Mouse (Mus musculus) thymus, postnatal 10 days (tissue): ENCODE results near the gene Lime1.
A peak's percentile ranks its signal among the peaks of the same experiment; 100 is the strongest.

Experiments
- DNase-seq, 2 experiments: peaks; one replicate each; pipeline ENCODE4 v3.0.0; 2021; ENCODE audit warnings: low spot score in 2 of 2

The Lime1 gene

GRCm38 (mm10) chr2:181391022-181391421 lies 11.1 kb downstream of the Lime1 start:
- no peak for DNase-seq

GRCm38 (mm10) chr2:181391541-181391940 lies 11.7 kb downstream of the Lime1 start:
- no peak for DNase-seq

- peak; percentile 62 to 79 for DNase-seq
These were observed 12.8 kb downstream of the Lime1 start for GRCm38 (mm10) chr2:181392600-181393213.

- DNase-seq, result no peak
These were observed 14.2 kb downstream of the Lime1 start for GRCm38 (mm10) chr2:181394086-181394485.

DNA sequence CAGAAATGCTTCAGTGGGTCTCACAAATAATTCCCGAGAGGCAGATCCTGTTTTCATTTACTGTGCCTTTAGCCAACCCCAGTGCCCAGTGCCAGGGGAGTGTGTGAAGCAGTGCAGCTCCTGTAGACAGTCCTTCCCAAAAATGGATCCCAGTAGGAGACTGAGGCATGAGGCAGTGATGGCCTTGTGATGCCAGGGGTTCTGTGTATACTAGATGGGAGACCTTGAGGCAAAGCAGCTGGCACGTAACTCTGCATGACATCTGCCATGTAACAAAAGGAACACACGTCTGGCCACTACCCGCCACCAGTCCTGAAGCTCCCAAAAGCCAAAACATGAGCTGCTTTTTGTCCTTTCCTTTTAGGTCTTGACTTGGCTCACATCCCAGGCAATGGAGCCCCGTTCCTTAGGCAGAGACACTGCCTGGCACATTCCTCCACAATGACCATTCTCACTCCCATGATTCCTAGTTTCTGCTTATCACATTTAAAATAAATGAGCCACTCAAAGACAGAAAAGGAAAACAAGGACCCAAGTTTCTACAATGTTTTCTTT lies 17.4 kb downstream of the Lime1 start:
- DNase-seq, result no peak

DNA sequence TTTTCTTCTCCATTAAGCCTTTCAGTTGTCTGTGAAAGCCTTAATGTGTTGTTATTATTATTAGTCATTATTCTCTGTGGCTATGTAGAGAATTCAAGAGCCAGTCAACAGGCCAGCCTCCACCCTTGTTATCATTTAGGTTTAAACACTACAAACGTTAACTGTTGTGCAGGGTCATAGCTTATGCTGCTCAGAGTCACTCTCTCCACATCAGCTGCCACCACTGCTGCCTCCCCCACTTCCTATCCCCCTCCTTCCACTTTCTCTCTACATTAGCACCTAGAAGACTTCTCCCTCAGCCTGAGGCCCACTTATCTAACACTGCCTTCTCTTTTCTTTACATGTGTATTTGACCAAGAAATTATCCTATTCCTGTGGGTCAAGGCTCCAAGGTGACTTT lies 21.6 kb downstream of the Lime1 start:
- no peak for DNase-seq

- no peak for DNase-seq
These were observed 23.8 kb downstream of the Lime1 start for GRCm38 (mm10) chr2:181403722-181404121.

DNA sequence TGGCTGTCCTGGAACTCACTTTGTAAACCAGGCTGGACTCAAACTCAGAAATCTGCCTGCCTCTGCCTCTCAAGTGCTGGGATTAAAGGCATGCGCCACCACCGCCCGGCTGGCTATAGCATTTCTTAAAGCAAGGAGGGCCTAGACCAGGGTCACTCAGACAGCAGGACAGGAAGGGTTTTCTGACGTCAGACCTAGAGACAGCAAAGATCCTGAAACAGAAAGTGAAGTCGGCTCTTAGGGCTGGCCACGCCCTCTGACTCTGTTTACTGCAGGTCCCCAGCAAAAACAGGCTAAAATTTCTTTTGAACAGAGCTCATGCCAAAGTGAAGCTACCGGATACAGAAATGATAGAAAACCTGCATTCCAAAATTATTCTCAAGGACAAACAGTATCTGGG lies 29.8 kb downstream of the Lime1 start:
- no peak for DNase-seq

GRCm38 (mm10) chr2:181410760-181411473 lies 31.0 kb downstream of the Lime1 start:
- peak in 1 of 2 experiments; percentile 14 for DNase-seq

GRCm38 (mm10) chr2:181413141-181413540 lies 33.3 kb downstream of the Lime1 start:
- DNase-seq, result no peak

GRCm38 (mm10) chr2:181415945-181416344 lies 36.1 kb downstream of the Lime1 start:
- no peak for DNase-seq

DNA sequence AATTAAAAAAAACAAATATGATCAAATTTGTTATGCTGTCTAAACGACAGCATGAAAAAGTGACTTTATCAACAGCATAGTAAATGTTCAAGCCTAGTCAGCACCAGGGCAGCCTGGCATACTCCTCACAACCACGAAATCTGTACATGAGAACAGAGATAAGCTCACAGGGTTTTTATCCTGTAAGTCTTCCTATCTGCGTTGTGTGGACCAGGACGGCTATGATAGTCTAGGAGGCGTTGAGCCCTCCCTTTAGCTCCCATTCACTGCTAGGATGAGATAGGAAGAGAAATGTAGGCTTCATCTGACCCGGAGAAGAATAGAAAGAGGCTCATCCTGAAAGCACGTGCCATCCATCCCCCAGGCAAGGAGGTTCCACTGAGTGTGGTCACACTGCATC lies 39.5 kb downstream of the Lime1 start:
- DNase-seq, result no peak

- DNase-seq, result no peak
These were observed 40.5 kb downstream of the Lime1 start for GRCm38 (mm10) chr2:181420426-181420825.

GRCm38 (mm10) chr2:181420903-181421638 lies 41.2 kb downstream of the Lime1 start:
- DNase-seq, result no peak

DNA sequence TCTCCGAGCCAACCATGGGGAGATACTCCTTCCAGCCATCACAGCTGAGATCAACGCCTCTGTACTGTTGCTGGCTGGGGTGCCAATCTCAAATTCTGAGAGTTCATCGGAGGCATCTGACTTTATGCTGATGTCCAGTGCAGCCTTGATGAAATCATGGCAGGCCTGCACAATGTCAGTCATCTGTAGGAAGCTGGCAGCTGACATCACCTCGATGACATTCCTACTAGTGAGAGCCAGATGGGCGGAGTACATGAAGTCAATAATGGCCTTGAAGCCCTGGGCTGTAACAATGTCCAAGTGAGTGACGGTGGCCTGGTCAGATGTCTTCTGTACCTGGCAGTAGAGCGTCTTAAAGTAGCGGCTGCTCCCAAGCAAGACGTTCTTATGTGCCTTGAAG lies 44.0 kb downstream of the Lime1 start:
- no peak for DNase-seq
